Mouse (Mus musculus) kidney, adult 2 months (tissue): Measurements from ENCODE around the gene Ewsr1.

Source experiments
- CTCF ChIP-seq: fragments of 200-500 bp; conservative IDR thresholded peaks from 2 replicates; pipeline ENCODE4 v1.5.1; 2011; ENCODE audit warnings: low read depth, mild to moderate bottlenecking, control low read depth, low read length, moderate library complexity, mixed read lengths; ENCODE audit not compliant: insufficient read depth, insufficient read length
- POLR2A ChIP-seq: fragments of 200-500 bp; IDR thresholded peaks from one replicate; pipeline ENCODE4 v1.6.1; 2011; ENCODE audit warnings: low read depth, low read length, control low read depth

GRCm38 (mm10) chr11:5052200-5052854 lies 46.7 kb downstream of the Ewsr1 start:
- no peak for TF ChIP-seq CTCF
- TF ChIP-seq POLR2A = no peak
